Mouse (Mus musculus) ES-Bruce4 (cell line): ENCODE data around the gene Fam219b.

Experiments used
- CTCF ChIP-seq: IDR thresholded peaks from one replicate; pipeline ENCODE4 v1.8.1; 2011; ENCODE audit warnings: low read depth, low read length
- EP300 ChIP-seq: IDR thresholded peaks from 2 replicates; pipeline ENCODE4 v1.6.1; 2011; ENCODE audit warnings: low read depth, low read length; ENCODE audit not compliant: insufficient read depth
- POLR2A ChIP-seq: IDR thresholded peaks from one replicate; pipeline ENCODE4 v1.8.1; 2011; ENCODE audit warnings: low read length; ENCODE audit not compliant: insufficient read depth

- TF ChIP-seq CTCF, result no peak
- no peak for TF ChIP-seq EP300
- TF ChIP-seq POLR2A, result no peak
Measured at GRCm38 (mm10) chr9:57501861-57502260, 35.5 kb upstream of the Fam219b start.
